Comparison of ENCODE assay signal across 13 mouse cellular contexts in the genomic region with DNA sequence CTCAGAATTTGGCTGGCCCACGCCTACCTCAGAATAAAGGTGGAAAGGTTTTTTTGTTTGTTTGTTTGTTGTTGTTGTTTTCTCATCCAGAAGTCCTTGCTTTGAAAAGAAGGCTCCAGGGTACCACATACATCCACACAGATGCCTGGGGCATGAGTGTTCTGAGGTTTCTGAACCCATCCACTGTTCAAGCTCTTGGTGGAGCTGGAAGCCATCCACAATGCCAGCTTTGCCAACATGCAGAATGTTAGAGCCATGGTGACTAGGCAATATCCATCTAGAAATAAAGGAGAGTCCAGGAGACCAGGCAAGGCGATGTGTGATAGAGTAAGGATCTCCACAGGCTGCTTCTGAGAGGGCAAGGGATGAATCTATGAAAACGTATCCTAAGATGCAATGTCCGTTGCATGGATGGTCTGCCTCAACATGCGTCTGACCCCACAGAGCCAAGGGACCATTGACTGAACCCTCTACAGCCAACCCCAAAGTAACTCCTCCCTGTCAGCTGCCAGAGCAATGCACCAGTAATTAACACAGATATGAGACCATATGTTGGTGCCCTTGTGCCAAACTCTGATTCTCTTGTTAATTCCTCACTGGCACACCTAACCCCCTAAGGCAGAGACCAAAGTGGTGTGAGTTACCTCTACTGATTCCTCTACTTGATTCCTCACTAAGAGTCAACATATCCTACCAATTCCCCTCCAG.
"Had no signal": no experiment of that assay in that cellular context is flagged by ENCODE, and none has a peak within 500 bp of the region (broad histone marks: within the 10 kb centered on the region; RNA-seq: fewer than 3 reads in every experiment).

No protein-coding gene starts in this region.

- H3K4me2 ChIP-seq: kidney, embryonic 15.5 days; limb, embryonic 15.5 days; liver, embryonic 12.5 days; lung, embryonic 14.5 days; midbrain, embryonic 11.5 days; midbrain, embryonic 15.5 days had no signal

- ATAC-seq: liver, embryonic 12.5 days; midbrain, embryonic 15.5 days had no signal

- H3K36me3 ChIP-seq: kidney, embryonic 15.5 days; limb, embryonic 15.5 days; liver, embryonic 12.5 days; midbrain, embryonic 15.5 days had no signal

- H3K9me3 ChIP-seq: kidney, embryonic 15.5 days; limb, embryonic 15.5 days; liver, embryonic 12.5 days; midbrain, embryonic 15.5 days had no signal

- H3K27ac ChIP-seq: kidney, embryonic 15.5 days; limb, embryonic 15.5 days; liver, embryonic 12.5 days; macrophage; midbrain, embryonic 15.5 days had no signal

- H3K27me3 ChIP-seq: kidney, embryonic 15.5 days; liver, embryonic 12.5 days; megakaryocyte, embryonic 14.5 days; midbrain, embryonic 15.5 days had no signal

- H3K4me1 ChIP-seq: kidney, embryonic 15.5 days; limb, embryonic 15.5 days; liver, embryonic 12.5 days; megakaryocyte, embryonic 14.5 days; midbrain, embryonic 15.5 days had no signal

- H3K9ac ChIP-seq: kidney, embryonic 15.5 days; limb, embryonic 15.5 days; liver, embryonic 12.5 days; lung, embryonic 14.5 days; midbrain, embryonic 15.5 days had no signal

- H3K4me3 ChIP-seq: kidney, embryonic 15.5 days; limb, embryonic 15.5 days; liver, embryonic 12.5 days; megakaryocyte, embryonic 14.5 days; midbrain, embryonic 15.5 days had no signal

- DNase-seq: kidney, postnatal 25 days; lung, embryonic 14.5 days; lung, postnatal 10 days; right cerebral cortex, adult 18-20 months; right cerebral cortex, postnatal 25 days; thymus, postnatal 4 days had no signal
